Mouse (Mus musculus) CD4-positive, CD25-positive, alpha-beta regulatory T cell, adult 4 months (primary cell): Measurements from ENCODE around the gene Rgs10. TPM values are rescaled to one million over a fixed set of nuclear protein-coding genes. Genes with fewer than 3 reads are reported as not detected.

Experiments
- ATAC-seq: one replicate; pipeline ENCODE4 v1.8.0; 2017
- polyA plus RNA-seq, 2 experiments: library from polyadenylated mRNA; unstranded; fragments of 100-300 nt; shearing (Covaris generic); gene quantifications; one replicate each; pipeline ENCODE4 v1.2.1; 2017

Gene Rgs10
- polyA plus RNA-seq, 2 experiments from 2014 or later, result 541 to 576 TPM

GRCm38 (mm10) chr7:128408265-128408664 lies 10.3 kb downstream of the Rgs10 start:
- ATAC-seq, result no peak

GRCm38 (mm10) chr7:128403988-128404387 lies 14.6 kb downstream of the Rgs10 start:
- ATAC-seq, result no peak

- no peak for ATAC-seq
Observed at GRCm38 (mm10) chr7:128403586-128403985, 15.0 kb downstream of the Rgs10 start.

DNA sequence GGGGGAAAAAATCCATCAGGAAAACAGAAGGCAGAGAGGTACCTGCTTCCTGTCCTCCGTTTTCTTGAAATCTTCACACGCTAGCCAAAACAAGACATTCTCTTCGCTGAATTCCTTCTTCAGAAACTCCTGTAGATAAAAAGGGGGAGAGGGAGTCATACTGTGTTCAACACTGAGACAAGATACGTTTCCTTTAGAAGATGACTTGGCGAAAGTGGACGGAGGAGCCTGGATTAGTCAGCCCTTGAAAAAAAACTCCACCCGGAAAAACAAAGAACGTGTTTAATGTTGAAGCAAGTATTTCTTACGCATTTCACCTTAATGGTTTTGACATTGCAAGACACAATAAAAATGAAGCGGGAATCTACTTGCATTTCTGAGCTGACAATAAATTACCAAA lies 15.4 kb downstream of the Rgs10 start:
- no peak for ATAC-seq

- ATAC-seq, result no peak
Observed at GRCm38 (mm10) chr7:128402577-128402976, 16.0 kb downstream of the Rgs10 start.

DNA sequence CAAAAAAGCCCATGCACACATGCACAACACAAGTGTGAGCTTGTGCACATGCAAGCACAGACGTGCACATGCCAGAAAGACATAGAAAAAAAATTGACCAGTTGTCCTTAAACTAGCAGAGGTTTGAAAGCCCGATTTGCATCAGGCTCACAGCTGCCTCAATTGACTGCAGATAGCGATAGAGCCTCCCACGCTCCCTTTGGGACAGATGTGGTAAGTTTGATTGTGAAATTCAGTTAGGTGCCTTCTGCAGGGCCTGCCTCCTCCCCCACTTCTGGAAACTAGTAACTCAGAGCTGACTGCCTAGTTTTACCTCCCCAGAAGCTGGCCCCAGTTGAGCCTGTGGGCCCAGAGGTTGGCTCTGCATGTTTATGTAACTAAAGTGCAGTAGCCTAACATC lies 19.9 kb downstream of the Rgs10 start:
- peak; percentile 62 for ATAC-seq

- ATAC-seq, result no peak
Observed at GRCm38 (mm10) chr7:128397066-128397465, 21.5 kb downstream of the Rgs10 start.

GRCm38 (mm10) chr7:128393756-128394155 lies 24.8 kb downstream of the Rgs10 start:
- ATAC-seq, result peak; percentile 25

GRCm38 (mm10) chr7:128392972-128393314 lies 25.6 kb downstream of the Rgs10 start:
- ATAC-seq, result no peak

GRCm38 (mm10) chr7:128392071-128392971 lies 26.2 kb downstream of the Rgs10 start:
- peak; percentile 89 for ATAC-seq

DNA sequence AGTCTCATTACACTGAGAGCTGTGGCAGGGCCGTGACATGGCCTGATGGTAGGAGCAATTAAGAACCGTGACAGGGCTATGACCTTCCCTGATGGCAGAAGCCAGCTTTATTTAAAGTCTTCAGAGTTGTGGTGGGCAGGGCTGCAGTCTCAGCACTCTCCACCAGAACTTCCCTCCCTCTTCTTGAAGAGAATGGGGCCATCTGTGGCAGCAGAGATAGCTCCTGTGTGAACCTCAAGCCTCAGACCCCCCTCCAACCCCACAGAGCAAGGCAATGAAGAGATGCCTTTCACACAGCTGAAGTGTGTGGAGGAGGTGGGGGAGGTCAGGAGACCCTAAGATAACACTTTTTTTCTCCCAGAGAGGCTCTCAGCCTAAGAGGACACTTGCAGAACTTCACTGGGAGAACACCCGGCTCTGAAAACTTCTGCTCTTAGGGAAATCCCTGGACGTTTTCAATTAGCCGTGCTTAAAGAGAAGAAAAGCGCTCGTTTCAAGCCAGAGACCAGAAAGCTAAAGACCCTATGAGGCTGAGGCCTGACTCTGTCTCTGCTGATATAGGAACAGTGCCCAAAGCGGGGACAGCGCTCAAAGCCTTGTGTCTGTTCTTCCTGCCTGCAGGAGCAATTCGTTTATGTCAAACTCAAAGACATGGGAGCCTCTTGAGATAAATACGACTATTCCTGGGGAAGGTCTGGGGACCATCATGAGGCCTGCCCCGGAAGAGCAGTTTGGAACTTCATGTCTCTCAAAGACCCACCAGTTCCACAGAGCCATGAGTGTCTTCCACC lies 27.1 kb downstream of the Rgs10 start:
- no peak for ATAC-seq

GRCm38 (mm10) chr7:128388968-128389367 lies 29.6 kb downstream of the Rgs10 start:
- no peak for ATAC-seq

- peak; percentile 80 for ATAC-seq
Observed at GRCm38 (mm10) chr7:128383726-128384463, 34.7 kb downstream of the Rgs10 start.

DNA sequence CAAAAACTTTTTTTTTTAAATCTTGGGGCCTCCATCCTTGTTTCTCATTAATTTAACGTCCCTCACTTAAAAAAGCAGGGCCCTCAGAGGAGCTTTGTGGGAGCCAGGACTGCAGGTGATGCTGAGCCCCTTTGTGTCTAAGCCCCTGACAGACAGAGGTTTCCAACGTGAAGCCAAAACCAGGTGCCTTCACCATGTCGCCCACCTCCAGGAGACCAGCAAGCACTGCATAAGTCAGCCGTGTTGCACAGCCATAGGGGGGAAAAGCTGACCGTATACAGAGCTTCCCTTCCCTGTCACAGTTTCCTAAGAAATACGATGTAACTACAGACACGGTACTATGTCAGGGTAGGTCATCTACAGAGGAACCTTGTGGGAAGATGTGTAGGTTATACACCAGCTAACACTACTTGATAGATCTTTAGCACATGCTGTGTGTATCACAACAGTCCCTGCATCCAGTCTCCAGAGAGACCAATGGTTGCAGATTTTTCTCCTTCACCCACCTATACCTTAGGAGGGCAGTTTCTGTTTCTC lies 35.3 kb downstream of the Rgs10 start:
- ATAC-seq, result peak; percentile 13

GRCm38 (mm10) chr7:128382527-128382860 lies 36.1 kb downstream of the Rgs10 start:
- ATAC-seq, result no peak

- peak; percentile 49 for ATAC-seq
Observed at GRCm38 (mm10) chr7:128381811-128382526, 36.6 kb downstream of the Rgs10 start.

DNA sequence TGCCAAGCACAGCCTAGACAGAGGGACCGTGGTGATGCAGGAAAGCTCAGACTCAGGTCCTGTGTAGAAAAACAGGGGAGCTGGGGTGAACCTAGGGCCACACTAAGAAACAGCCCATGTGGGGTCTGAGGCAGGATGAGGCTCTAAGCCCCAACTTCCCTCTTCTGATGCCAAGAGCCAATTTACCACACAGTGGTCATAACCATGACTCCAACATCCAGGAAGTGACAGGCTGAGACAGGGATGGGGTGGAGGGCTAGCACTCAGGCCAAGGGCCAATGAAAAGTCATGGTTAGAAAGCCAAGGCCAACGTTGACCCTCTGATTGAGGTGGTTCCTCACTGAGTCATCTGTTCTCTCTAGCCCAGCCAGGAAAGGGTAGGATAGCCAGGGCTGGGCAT lies 37.6 kb downstream of the Rgs10 start:
- no peak for ATAC-seq

DNA sequence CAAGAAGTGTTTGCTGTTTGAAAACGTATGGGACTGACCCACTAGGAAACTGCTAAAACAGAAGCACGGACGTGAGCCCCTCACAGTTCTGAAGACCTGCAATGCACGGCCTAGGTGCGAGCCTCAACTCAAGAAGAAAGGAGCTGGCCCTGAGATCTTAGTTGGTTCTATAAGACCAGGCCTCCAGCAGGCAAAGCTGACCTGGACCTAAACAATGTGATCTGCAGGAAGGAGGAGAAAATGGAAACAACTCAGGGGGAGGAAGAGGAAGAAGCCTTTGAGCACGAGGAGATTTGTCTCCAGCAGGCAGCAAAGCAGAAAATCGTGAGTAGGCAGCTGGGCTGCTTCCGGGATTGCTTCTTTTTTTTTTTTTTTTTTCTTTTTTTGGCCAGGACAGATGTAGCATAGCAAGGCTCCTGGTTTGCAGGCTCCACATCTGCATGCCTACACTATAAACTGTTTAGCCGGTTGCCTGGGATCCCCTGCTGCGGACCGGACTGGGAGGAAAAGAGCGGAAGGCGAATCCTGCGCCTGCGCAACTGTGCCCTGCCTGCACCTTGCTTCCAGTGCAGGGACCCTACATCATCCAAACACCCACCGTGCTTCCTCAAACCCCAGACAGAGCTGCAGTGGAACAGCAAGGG lies 39.3 kb downstream of the Rgs10 start:
- no peak for ATAC-seq

DNA sequence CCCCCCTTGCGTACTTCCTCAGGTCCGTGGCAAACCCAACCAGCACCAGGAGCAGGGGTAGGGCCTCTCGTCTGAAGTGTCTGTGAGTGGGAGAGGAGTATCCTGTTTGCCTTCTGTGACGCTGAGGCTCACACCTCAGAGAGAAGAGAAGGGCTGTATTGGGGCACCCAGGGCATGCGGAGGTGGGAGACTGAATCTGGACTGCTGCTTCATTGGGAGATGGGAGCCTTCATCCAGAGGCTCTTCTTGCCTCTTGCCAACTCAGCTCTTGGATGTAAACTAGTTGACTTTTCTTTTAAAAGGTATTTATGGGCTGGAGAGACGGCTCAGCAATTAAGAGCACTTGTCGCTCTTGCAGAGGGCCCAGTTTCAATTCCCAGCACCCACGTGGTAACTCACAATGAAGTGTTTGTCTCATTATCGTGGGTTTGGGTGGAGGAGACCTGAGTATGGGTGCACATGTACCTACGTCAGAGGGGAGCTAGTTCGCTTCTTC lies 42.3 kb downstream of the Rgs10 start:
- peak; percentile 76 for ATAC-seq

DNA sequence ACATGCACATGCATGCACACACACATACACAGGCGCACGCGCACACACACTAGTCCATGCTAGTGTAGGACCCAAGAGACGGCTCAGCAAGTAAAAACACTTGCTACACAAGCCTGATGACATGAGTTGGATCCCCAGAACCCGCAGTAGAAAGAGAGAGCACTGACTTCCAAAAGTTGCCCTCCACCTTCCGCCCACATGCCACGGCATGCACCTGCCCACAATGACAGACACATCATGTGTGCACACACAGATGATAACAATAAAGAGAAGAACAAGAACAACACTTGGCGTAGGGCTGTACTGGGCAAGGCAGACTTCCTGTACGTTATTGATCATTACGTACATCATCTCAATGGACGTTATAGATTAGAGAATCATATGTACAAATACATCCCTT lies 44.4 kb downstream of the Rgs10 start:
- ATAC-seq, result peak; percentile 60

- peak; percentile 8 for ATAC-seq
Observed at GRCm38 (mm10) chr7:128373751-128374150, 44.8 kb downstream of the Rgs10 start.

GRCm38 (mm10) chr7:128372331-128372730 lies 46.2 kb downstream of the Rgs10 start:
- ATAC-seq, result no peak
